Mouse (Mus musculus) forebrain, embryonic 10.5 days (tissue): Measurements from ENCODE around the gene Pcolce. TPM values are rescaled to one million over a fixed set of nuclear protein-coding genes. Genes with fewer than 3 reads are reported as not detected.
"Not testable (repeated sequence)": the region's sequence is repeated elsewhere in the genome, so short reads cannot be mapped to it uniquely, and the experiment has no call there.

ENCODE experiments used
- DNase-seq: peaks from one replicate; pipeline ENCODE4 v3.0.0-alpha.2; 2017; ENCODE audit warnings: low spot score; ENCODE audit errors: extremely low spot score
- H3K27ac ChIP-seq: fragments of 300-500 bp; sonication (generic); 2 replicates; pipeline ENCODE4 v1.5.1; 2016; ENCODE audit warnings: mild to moderate bottlenecking
- H3K27me3 ChIP-seq: fragments of 300-500 bp; sonication (generic); 2 replicates; pipeline ENCODE4 v1.6.1; 2016; ENCODE audit warnings: mild to moderate bottlenecking; ENCODE audit not compliant: poor library complexity, severe bottlenecking
- H3K36me3 ChIP-seq: fragments of 300-500 bp; sonication (generic); replicated peaks from 2 replicates; pipeline ENCODE4 v1.6.1; 2016; ENCODE audit warnings: mild to moderate bottlenecking, moderate library complexity
- H3K4me1 ChIP-seq: fragments of 300-500 bp; sonication (generic); 2 replicates; pipeline ENCODE4 v1.6.1; 2016
- H3K4me3 ChIP-seq: fragments of 300-500 bp; sonication (generic); 2 replicates; pipeline ENCODE4 v1.5.1; 2016; ENCODE audit warnings: mild to moderate bottlenecking, moderate library complexity
- H3K9me3 ChIP-seq: fragments of 300-500 bp; sonication (generic); 2 replicates; pipeline ENCODE4 v1.6.1; 2016; ENCODE audit warnings: mild to moderate bottlenecking, moderate library complexity
- WGBS: fragments of 180-500 bp; shearing (Covaris S2); methylation state at CpG from one replicate; pipeline ENCODE4 v1.1.7; 2016; 5-methylcytosine and 5-hydroxymethylcytosine counted together
- polyA plus RNA-seq: library from polyadenylated mRNA; unstranded; fragments of >200 nt; fragmentation: Nextera tagmentation; extraction: Ambion mirVana; gene quantifications from 2 replicates; pipeline ENCODE4 v1.2.1, GENCODE M21; 2016

Pcolce gene
- polyA plus RNA-seq, 1 experiment from 2014 or later = 61.7 TPM

DNA sequence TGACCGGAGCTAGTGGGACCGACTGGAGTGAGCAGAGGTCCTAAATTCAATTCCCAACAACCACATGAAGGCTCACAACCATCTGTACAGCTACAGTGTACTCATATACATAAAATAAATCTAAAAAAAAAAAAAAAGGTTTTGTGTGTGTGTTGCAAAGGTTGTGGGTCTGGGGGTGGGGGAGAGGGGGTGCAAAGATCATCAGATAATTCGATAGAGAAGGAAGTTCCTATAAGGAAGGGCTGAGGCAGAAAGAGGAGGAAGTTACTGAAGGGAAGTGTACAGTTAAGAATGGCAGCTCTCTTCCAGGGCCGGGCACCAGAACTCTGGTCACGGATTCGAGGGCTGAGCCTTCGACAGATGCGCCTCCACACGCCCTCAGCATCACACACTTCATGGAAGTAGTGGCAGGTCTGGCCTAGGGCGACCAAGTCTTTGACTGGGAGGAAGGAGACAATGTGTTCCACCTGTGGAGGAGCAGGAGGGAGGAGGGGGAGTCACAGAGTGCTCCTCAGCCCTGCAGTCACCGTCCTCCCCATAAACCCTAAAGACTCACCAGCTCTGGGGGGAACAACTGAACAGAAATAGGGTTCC, 10.4 kb upstream of the Pcolce start:
- WGBS = 85% methylated on average over 11 of the region's 11 CpGs
- Histone ChIP-seq H3K9me3 (no peaks in the 10 kb centered on the region), H3K36me3 (no peaks in the 10 kb centered on the region), H3K4me3 (no peak overlapping the region), H3K27me3 (no peaks in the 10 kb centered on the region), H3K27ac (no peak overlapping the region), H3K4me1 (peaks cover 33% of the 10 kb centered on the region)
- DNase-seq = no peak

DNA sequence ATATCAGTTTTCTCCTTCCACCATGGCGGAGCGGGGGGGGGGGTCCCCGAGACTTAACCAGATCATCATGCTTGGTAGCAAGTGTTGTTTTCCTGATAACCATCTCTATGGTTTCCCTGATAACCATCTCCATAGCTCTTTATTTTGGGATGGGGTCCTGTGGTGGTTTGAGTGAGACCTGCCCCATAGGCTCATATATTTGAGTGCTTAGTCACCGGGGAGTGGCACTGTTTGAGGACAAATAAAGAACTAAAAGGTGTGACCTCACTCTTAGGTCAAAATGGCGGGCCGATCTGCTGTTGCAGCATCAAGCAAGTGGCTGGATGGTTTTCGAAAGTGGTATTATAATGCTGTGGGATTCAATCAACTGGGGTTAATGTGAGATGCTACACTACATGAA, 1.8 kb upstream of the Pcolce start:
- Histone ChIP-seq H3K4me3 (no peak overlapping the region), H3K27me3 (no peaks in the 10 kb centered on the region), H3K27ac (no peak overlapping the region), H3K9me3 (no peaks in the 10 kb centered on the region), H3K4me1 (peaks cover 38% of the 10 kb centered on the region), H3K36me3 (no peaks in the 10 kb centered on the region)
- 91% methylated on average over 7 of the region's 7 CpGs for WGBS
- no peak for DNase-seq

- not testable (repeated sequence) for H3K4me3 ChIP-seq, H3K36me3 ChIP-seq, H3K27ac ChIP-seq, DNase-seq, H3K9me3 ChIP-seq, H3K27me3 ChIP-seq
- 98% methylated on average over 2 of the region's 2 CpGs for WGBS
- H3K4me1 ChIP-seq = peaks cover 42% of the 10 kb centered on the region
Observed at GRCm38 (mm10) chr5:137614921-137615320, 1.3 kb upstream of the Pcolce start.

GRCm38 (mm10) chr5:137613076-137613475, 508 bp downstream of the Pcolce start:
- no peak overlapping the region for H3K4me3 ChIP-seq
- 63% methylated on average over 5 of the region's 5 CpGs for WGBS

DNA sequence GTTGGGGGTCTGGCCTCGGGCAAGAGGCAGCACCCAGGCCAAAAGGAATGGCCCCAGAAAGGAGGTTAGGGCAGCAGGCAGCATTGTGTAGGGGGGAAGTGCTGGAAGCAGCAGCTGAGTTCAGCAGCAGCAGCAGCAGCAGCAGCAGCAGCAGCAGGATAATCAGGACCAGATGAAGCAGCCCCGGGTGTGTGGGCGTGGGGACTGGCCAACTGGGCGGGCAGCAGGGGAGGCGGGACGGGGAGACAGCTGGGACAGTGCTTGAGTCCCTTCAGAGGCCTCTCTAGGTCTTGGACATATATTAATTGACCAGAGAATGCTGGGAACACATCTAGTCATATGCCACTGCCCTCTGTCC, 2.4 kb downstream of the Pcolce start:
- H3K4me1 ChIP-seq = peaks cover 70% of the 10 kb centered on the region
- no peaks in the 10 kb centered on the region for H3K9me3 ChIP-seq
- WGBS = 25% methylated on average over 6 of the region's 6 CpGs
- H3K4me3 ChIP-seq = peak overlapping the region; percentile 40
- DNase-seq = peak; percentile 56
- H3K27ac ChIP-seq = peak overlapping the region; percentile 84
- peaks cover 34% of the 10 kb centered on the region for H3K27me3 ChIP-seq
- peaks cover 13% of the 10 kb centered on the region for H3K36me3 ChIP-seq

More at GRCm38 (mm10) chr5:137613076-137613475, 508 bp downstream of the Pcolce start:
- H3K27me3 ChIP-seq = peaks cover 18% of the 10 kb centered on the region
- no peaks in the 10 kb centered on the region for H3K36me3 ChIP-seq
- H3K9me3 ChIP-seq = no peaks in the 10 kb centered on the region
- peaks cover 60% of the 10 kb centered on the region for H3K4me1 ChIP-seq
- peak overlapping the region; percentile 84 for H3K27ac ChIP-seq
- DNase-seq = no peak

GRCm38 (mm10) chr5:137610548-137611244, 2.9 kb downstream of the Pcolce start:
- Histone ChIP-seq H3K36me3 (peaks cover 19% of the 10 kb centered on the region), H3K4me3 (peak overlapping the region; percentile 40), H3K4me1 (peaks cover 70% of the 10 kb centered on the region), H3K27me3 (peaks cover 34% of the 10 kb centered on the region), H3K27ac (peak overlapping the region; percentile 84), H3K9me3 (no peaks in the 10 kb centered on the region)
- DNase-seq = peak; percentile 74
- 13% methylated on average over 12 of the region's 12 CpGs for WGBS

DNA sequence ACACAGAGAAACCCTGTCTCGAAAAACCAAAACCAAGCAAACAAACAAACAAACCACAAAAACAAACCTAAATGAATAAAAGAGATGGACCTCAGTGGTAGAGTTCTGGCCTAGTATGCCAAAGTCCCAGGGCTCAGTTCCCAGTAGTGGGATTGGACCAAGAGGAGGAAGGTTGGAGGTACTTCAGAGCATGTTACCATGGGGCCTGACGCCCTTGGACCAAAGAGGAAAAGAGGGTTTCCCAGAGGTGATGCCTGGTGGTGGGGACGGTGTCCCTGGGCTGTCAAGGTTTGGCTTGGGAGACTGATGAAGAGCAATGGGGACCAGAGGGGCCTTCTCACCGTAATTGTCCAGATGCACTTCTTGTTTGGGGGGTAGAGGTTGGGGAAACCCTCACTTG, 3.5 kb downstream of the Pcolce start:
- WGBS = 69% methylated on average over 4 of the region's 4 CpGs
- peaks cover 70% of the 10 kb centered on the region for H3K4me1 ChIP-seq

GRCm38 (mm10) chr5:137609292-137609691, 4.3 kb downstream of the Pcolce start:
- H3K27me3 ChIP-seq = peaks cover 34% of the 10 kb centered on the region

More for the DNA sequence above, 3.5 kb downstream of the Pcolce start:
- peak overlapping the region; percentile 84 for H3K27ac ChIP-seq
- peak overlapping the region; percentile 40 for H3K4me3 ChIP-seq
- peaks cover 34% of the 10 kb centered on the region for H3K27me3 ChIP-seq
- no peaks in the 10 kb centered on the region for H3K9me3 ChIP-seq
- peaks cover 25% of the 10 kb centered on the region for H3K36me3 ChIP-seq
- DNase-seq = no peak

GRCm38 (mm10) chr5:137608654-137609190, 4.9 kb downstream of the Pcolce start:
- Histone ChIP-seq H3K27me3 (peaks cover 34% of the 10 kb centered on the region), H3K9me3 (no peaks in the 10 kb centered on the region), H3K36me3 (peaks cover 30% of the 10 kb centered on the region), H3K4me3 (peak overlapping the region; percentile 42), H3K27ac (peak overlapping the region; percentile 62), H3K4me1 (peaks cover 68% of the 10 kb centered on the region)
- 12% methylated on average over 23 of the region's 23 CpGs for WGBS
- DNase-seq = no peak

More at GRCm38 (mm10) chr5:137609292-137609691, 4.3 kb downstream of the Pcolce start:
- Histone ChIP-seq H3K4me1 (peaks cover 70% of the 10 kb centered on the region), H3K27ac (no peak overlapping the region; the same call in 1 of the 2 replicates), H3K4me3 (peak overlapping the region; percentile 42; the same call in 1 of the 2 replicates), H3K9me3 (no peaks in the 10 kb centered on the region), H3K36me3 (peaks cover 27% of the 10 kb centered on the region)
- DNase-seq = no peak
- 56% methylated on average over 3 of the region's 3 CpGs for WGBS

DNA sequence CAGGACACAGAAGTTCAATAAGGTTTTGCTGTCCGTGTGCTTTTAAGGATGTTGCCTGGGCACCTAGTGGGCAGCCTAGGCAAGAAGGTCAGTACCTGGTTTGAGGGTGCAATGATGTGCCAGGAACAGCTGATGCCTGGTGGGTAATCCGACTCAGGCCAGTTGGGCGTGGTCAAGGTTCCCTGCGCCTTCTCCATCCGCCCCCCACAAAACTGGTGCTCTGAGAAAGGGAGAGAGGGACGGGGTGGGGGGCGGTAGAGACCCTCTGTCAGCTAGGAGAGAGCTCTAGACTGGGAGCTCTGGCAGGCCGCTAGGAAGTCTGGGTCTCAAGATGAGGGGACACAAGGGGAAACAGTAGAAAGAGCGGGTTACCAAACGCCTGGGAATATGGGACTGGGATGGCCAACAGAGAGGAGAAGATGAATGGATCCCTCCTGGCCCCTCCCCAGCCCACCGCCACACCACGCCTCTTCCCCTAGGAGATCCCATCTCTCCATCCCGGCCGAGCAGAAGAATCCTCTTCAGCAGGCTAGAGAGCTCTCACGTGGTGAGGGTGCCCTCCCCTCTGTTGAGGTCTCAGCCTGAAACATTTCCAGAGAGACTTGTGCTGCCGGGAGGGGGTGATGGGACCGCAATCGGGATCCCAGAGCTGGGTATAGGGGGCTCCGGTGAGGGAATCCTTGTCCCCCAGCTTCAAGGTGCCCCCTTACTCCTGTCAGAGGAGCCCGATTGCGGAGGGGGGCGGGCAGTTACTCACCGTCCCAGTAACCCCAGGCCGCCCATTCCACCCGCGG, 5.5 kb downstream of the Pcolce start:
- H3K27ac ChIP-seq = peak overlapping the region; percentile 62
- H3K27me3 ChIP-seq = peaks cover 34% of the 10 kb centered on the region
- H3K4me1 ChIP-seq = peaks cover 68% of the 10 kb centered on the region
- no peak for DNase-seq
- peaks cover 30% of the 10 kb centered on the region for H3K36me3 ChIP-seq
- no peaks in the 10 kb centered on the region for H3K9me3 ChIP-seq
- WGBS = 11% methylated on average over 26 of the region's 26 CpGs
- H3K4me3 ChIP-seq = peak overlapping the region; percentile 42

DNA sequence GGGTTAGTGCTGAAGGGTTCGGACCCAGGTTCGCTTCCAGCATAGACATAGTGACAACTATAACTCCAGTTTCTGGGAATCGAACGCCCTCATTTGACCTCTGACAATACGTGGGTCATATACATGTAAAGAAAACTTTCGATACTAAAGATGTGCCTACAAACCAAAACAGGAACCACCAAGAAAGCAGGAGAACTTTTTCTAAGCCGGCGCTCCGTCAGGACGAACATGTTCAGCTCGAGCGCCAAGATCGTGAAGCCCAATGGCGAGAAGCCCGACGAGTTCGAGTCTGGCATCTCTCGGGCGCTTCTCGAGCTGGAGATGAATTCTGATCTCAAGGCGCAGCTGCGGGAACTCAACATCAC, 12.2 kb downstream of the Pcolce start:
- no peak for DNase-seq
- H3K27me3 ChIP-seq = no peaks in the 10 kb centered on the region
- H3K27ac ChIP-seq = peak overlapping the region; percentile 97
- peaks cover 32% of the 10 kb centered on the region for H3K36me3 ChIP-seq
- no peaks in the 10 kb centered on the region for H3K9me3 ChIP-seq
- peak overlapping the region; percentile 70 for H3K4me3 ChIP-seq
- WGBS = under 1% methylated on average over 22 of the region's 22 CpGs
- H3K4me1 ChIP-seq = peaks cover 53% of the 10 kb centered on the region

GRCm38 (mm10) chr5:137600619-137601364, 12.8 kb downstream of the Pcolce start, which contains the start of gene Mospd3:
Gene Mospd3, minus strand, starts transcription at chr5:137601058.
- peak; percentile 95 for DNase-seq
- peaks cover 53% of the 10 kb centered on the region for H3K4me1 ChIP-seq
- peak within 1 kb of the TSS; percentile 97 for H3K27ac ChIP-seq
- peak within 1 kb of the TSS; percentile 70 for H3K4me3 ChIP-seq
- no peaks in the 10 kb centered on the region for H3K9me3 ChIP-seq
- H3K27me3 ChIP-seq = no peaks in the 10 kb centered on the region
- H3K36me3 ChIP-seq = peaks cover 27% of the 10 kb centered on the region
- WGBS = under 1% methylated on average over 41 of the region's 41 CpGs
